Mouse (Mus musculus): ENCODE results near the gene Psmb8. TPM values are rescaled to one million over a fixed set of nuclear protein-coding genes. Genes with fewer than 3 reads are reported as not detected.

Psmb8 gene
- total and polyA plus RNA-seq, 3 experiments, result 133 to 144 TPM; not detected in 1

- peak overlapping the region; percentile 65 to 97 for H3K4me3 ChIP-seq (ENCODE audit: control insufficient read depth in 1 of 2, insufficient read depth in 1 of 2, low read depth in 2 of 2, low read length in 2 of 2)
- H3K27ac ChIP-seq (ENCODE audit: control insufficient read depth, low read depth, low read length), result peak overlapping the region; percentile 65
- peaks cover 0 to 13% of the 10 kb centered on the region in 2 experiments; a peak in 2 of 4 replicates for H3K36me3 ChIP-seq (ENCODE audit: control insufficient read depth in 1 of 2, insufficient read depth in 2 of 2, low read length in 2 of 2)
- H3K9ac ChIP-seq (ENCODE audit: control insufficient read depth, low read depth, low read length, poor library complexity, severe bottlenecking), result peak overlapping the region; percentile 96
- peak; percentile 74 for DNase-seq (ENCODE audit: low read depth, low spot score)
- peaks cover 13% of the 10 kb centered on the region for H3K79me2 ChIP-seq (ENCODE audit: control insufficient read depth, insufficient read depth, low read length, poor library complexity)
- TF ChIP-seq ZMIZ1 (IDR thresholded peaks at IDR 0.05; ENCODE audit: low read depth, low read length) (peak; percentile 39; the same call in 1 of the 2 replicates), POLR2AphosphoS2 (IDR thresholded peaks at IDR 0.05; ENCODE audit: low read length) (no peak), MAFK (IDR thresholded peaks at IDR 0.05; ENCODE audit: borderline replicate concordance, low read depth, low read length) (no peak), ETS1 (IDR thresholded peaks at IDR 0.05; ENCODE audit: low read depth, low read length) (0 out of 2 replicates have a peak, but pooled peaks have one; percentile 38), ZC3H11A (IDR thresholded peaks at IDR 0.05; ENCODE audit: low read depth, low read length) (no peak), RCOR1 (IDR thresholded peaks at IDR 0.05; ENCODE audit: low read depth, low read length) (no peak), MYB (IDR thresholded peaks at IDR 0.05; ENCODE audit: low read depth, low read length) (no peak), BHLHE40 (IDR thresholded peaks at IDR 0.05; ENCODE audit: borderline replicate concordance, low read depth, low read length) (no peak), POLR2AphosphoS5 (IDR thresholded peaks at IDR 0.05; ENCODE audit: borderline replicate concordance, low read depth, low read length) (no peak), E2F4 (IDR thresholded peaks at IDR 0.05; ENCODE audit: borderline replicate concordance, low read depth, low read length) (no peak), MXI1 (IDR thresholded peaks at IDR 0.05; ENCODE audit: low read depth, low read length) (peak; percentile 11; the same call in 1 of the 2 replicates), HCFC1 (IDR thresholded peaks at IDR 0.05; ENCODE audit: low read depth, low read length) (no peak), POLR2A (IDR thresholded peaks at IDR 0.05; ENCODE audit: control insufficient read depth in 1 of 2, insufficient read depth in 1 of 2, low read depth in 1 of 2, low read length in 2 of 2, poor library complexity in 1 of 2) (peak; percentile 3 to 43; a peak in 1 of 4 replicates), USF2 (IDR thresholded peaks at IDR 0.05; ENCODE audit: borderline replicate concordance in 1 of 2, insufficient read depth in 1 of 2, low read depth in 1 of 2, low read length in 2 of 2) (no peak), CTCF (IDR thresholded peaks at IDR 0.05 in 2 of 3, conservative IDR thresholded peaks at IDR 0.05 in 1 of 3; ENCODE audit: control insufficient read depth in 1 of 3, insufficient read depth in 1 of 3, low read depth in 2 of 3, low read length in 3 of 3, poor library complexity in 1 of 3, severe bottlenecking in 1 of 3) (no peak)
- H3K9me3 ChIP-seq (replicated peaks; ENCODE audit: insufficient read depth, low read length), result no peaks in the 10 kb centered on the region
- H3K27me3 ChIP-seq (ENCODE audit: control insufficient read depth in 1 of 2, insufficient read depth in 2 of 2, low read length in 2 of 2), result no peaks in the 10 kb centered on the region
- H3K4me1 ChIP-seq (ENCODE audit: control insufficient read depth in 1 of 2, insufficient read depth in 2 of 2, low read length in 2 of 2), result peaks cover 5 to 26% of the 10 kb centered on the region in 2 experiments
Measured at GRCm38 (mm10) chr17:34205021-34205745, 7.7 kb downstream of the Psmb8 start.

GRCm38 (mm10) chr17:34205746-34206176 lies 8.2 kb downstream of the Psmb8 start:
- peak; percentile 89 for DNase-seq (ENCODE audit: low read depth, low spot score)
- Histone ChIP-seq H3K79me2 (ENCODE audit: control insufficient read depth, insufficient read depth, low read length, poor library complexity) (peaks cover 13% of the 10 kb centered on the region), H3K4me3 (ENCODE audit: control insufficient read depth in 1 of 2, insufficient read depth in 1 of 2, low read depth in 2 of 2, low read length in 2 of 2) (peak overlapping the region; percentile 65 to 97), H3K9me3 (replicated peaks; ENCODE audit: insufficient read depth, low read length) (no peaks in the 10 kb centered on the region), H3K4me1 (ENCODE audit: control insufficient read depth in 1 of 2, insufficient read depth in 2 of 2, low read length in 2 of 2) (peaks cover 5 to 29% of the 10 kb centered on the region in 2 experiments), H3K9ac (ENCODE audit: control insufficient read depth, low read depth, low read length, poor library complexity, severe bottlenecking) (peak overlapping the region; percentile 96), H3K36me3 (ENCODE audit: control insufficient read depth in 1 of 2, insufficient read depth in 2 of 2, low read length in 2 of 2) (peaks cover 0 to 13% of the 10 kb centered on the region in 2 experiments; a peak in 2 of 4 replicates), H3K27ac (ENCODE audit: control insufficient read depth, low read depth, low read length) (peak overlapping the region; percentile 65), H3K27me3 (ENCODE audit: control insufficient read depth in 1 of 2, insufficient read depth in 2 of 2, low read length in 2 of 2) (no peaks in the 10 kb centered on the region)
- no peak for TF ChIP-seq MEF2A (IDR thresholded peaks at IDR 0.05; ENCODE audit: extremely low read depth, insufficient replicate concordance, low read depth, low read length, poor library complexity, severe bottlenecking)
- no peak for TF ChIP-seq TCF12 (IDR thresholded peaks at IDR 0.05; ENCODE audit: low read depth, low read length)
- TF ChIP-seq POLR2AphosphoS2 (IDR thresholded peaks at IDR 0.05; ENCODE audit: low read length), result no peak
- TF ChIP-seq GATA1 (IDR thresholded peaks at IDR 0.05; ENCODE audit: low read depth, low read length), result no peak
- peak; percentile 41 for TF ChIP-seq RAD21 (IDR thresholded peaks at IDR 0.05; ENCODE audit: low read depth, low read length)
- no peak for TF ChIP-seq NRF1 (IDR thresholded peaks at IDR 0.05; ENCODE audit: insufficient read depth, low read depth, low read length, poor library complexity, severe bottlenecking)
- no peak for TF ChIP-seq MYC (IDR thresholded peaks at IDR 0.05; ENCODE audit: low read depth, low read length)
- TF ChIP-seq ELF1 (IDR thresholded peaks at IDR 0.05; ENCODE audit: low read depth, low read length), result no peak
- no peak for TF ChIP-seq EP300 (IDR thresholded peaks at IDR 0.05; ENCODE audit: low read depth in 1 of 2, low read length in 2 of 2)
- no peak for TF ChIP-seq USF1 (IDR thresholded peaks at IDR 0.05; ENCODE audit: low read depth, low read length)
- TF ChIP-seq MYB (IDR thresholded peaks at IDR 0.05; ENCODE audit: low read depth, low read length), result no peak
- no peak for TF ChIP-seq BHLHE40 (IDR thresholded peaks at IDR 0.05; ENCODE audit: borderline replicate concordance, low read depth, low read length)
- no peak for TF ChIP-seq ZKSCAN1 (IDR thresholded peaks at IDR 0.05; ENCODE audit: low read depth, low read length)
- TF ChIP-seq MXI1 (IDR thresholded peaks at IDR 0.05; ENCODE audit: low read depth, low read length), result no peak
- TF ChIP-seq UBTF (IDR thresholded peaks at IDR 0.05; ENCODE audit: borderline replicate concordance, insufficient read depth, low read depth, low read length), result no peak
- TF ChIP-seq POLR2AphosphoS5 (IDR thresholded peaks at IDR 0.05; ENCODE audit: borderline replicate concordance, low read depth, low read length), result no peak
- TF ChIP-seq USF2 (IDR thresholded peaks at IDR 0.05; ENCODE audit: borderline replicate concordance in 1 of 2, insufficient read depth in 1 of 2, low read depth in 1 of 2, low read length in 2 of 2), result no peak
- TF ChIP-seq RCOR1 (IDR thresholded peaks at IDR 0.05; ENCODE audit: low read depth, low read length), result no peak
- TF ChIP-seq POLR2A (IDR thresholded peaks at IDR 0.05; ENCODE audit: control insufficient read depth in 1 of 2, insufficient read depth in 1 of 2, low read depth in 1 of 2, low read length in 2 of 2, poor library complexity in 1 of 2), result peak in 1 of 2 experiments; percentile 69; a peak in 2 of 4 replicates
